Mouse (Mus musculus) intestine, postnatal 0 days (tissue): ENCODE results near the gene Epha10. TPM values are rescaled to one million over a fixed set of nuclear protein-coding genes. Genes with fewer than 3 reads are reported as not detected.
"Not testable (repeated sequence)": the region's sequence is repeated elsewhere in the genome, so short reads cannot be mapped to it uniquely, and the experiment has no call there.

ENCODE experiments used
- ATAC-seq: fragments of 200-750 bp; cut with Nextera tagmentation; 2 replicates; pipeline ENCODE4 v1.8.0; 2017; ENCODE audit warnings: mild to moderate bottlenecking, moderate TSS enrichment, moderate library complexity
- H3K27ac ChIP-seq: fragments of 300-500 bp; sonication (generic); 2 replicates; pipeline ENCODE4 v1.5.1; 2014; ENCODE audit warnings: mild to moderate bottlenecking, low read depth, low read length, moderate library complexity
- H3K27me3 ChIP-seq: fragments of 300-500 bp; sonication (generic); replicated peaks from 2 replicates; pipeline ENCODE4 v1.6.1; 2014; ENCODE audit warnings: low read length, mixed read lengths; ENCODE audit not compliant: control insufficient read depth, insufficient read depth
- H3K36me3 ChIP-seq: fragments of 300-500 bp; sonication (generic); 2 replicates; pipeline ENCODE4 v1.6.1; 2014; ENCODE audit warnings: mild to moderate bottlenecking, moderate library complexity; ENCODE audit not compliant: control insufficient read depth, insufficient read depth
- H3K4me1 ChIP-seq: fragments of 300-500 bp; sonication (generic); replicated peaks from 2 replicates; pipeline ENCODE4 v1.6.1; 2014; ENCODE audit warnings: antibody characterized with exemption, low read length, mixed read lengths; ENCODE audit not compliant: control insufficient read depth, insufficient read depth
- H3K4me2 ChIP-seq: fragments of 300-500 bp; sonication (generic); replicated peaks from 2 replicates; pipeline ENCODE4 v1.6.1; 2014; ENCODE audit warnings: low read depth, mild to moderate bottlenecking, moderate library complexity
- H3K4me3 ChIP-seq: fragments of 300-500 bp; sonication (generic); 2 replicates; pipeline ENCODE4 v1.5.1; 2014; ENCODE audit warnings: low read depth, low read length
- H3K9ac ChIP-seq: fragments of 300-500 bp; sonication (generic); 2 replicates; pipeline ENCODE4 v1.6.1; 2014; ENCODE audit warnings: mild to moderate bottlenecking, low read depth, low read length
- H3K9me3 ChIP-seq: fragments of 300-500 bp; sonication (generic); 2 replicates; pipeline ENCODE4 v1.6.1; 2016; ENCODE audit warnings: mixed run types; ENCODE audit not compliant: control insufficient read depth
- CTCF ChIP-seq: sonication (generic); IDR thresholded peaks from 2 replicates; pipeline ENCODE4 v1.5.1; 2016; ENCODE audit warnings: low read depth, mild to moderate bottlenecking, control low read depth, antibody characterized with exemption, moderate library complexity
- WGBS: fragments of 180-500 bp; shearing (Covaris S2); extraction: QIAGEN DNeasy Blood & Tissue Kit; methylation state at CpG from one replicate; pipeline ENCODE4 v1.1.7; 2014; 5-methylcytosine and 5-hydroxymethylcytosine counted together
- polyA plus RNA-seq: library from polyadenylated mRNA; unstranded; fragments of >200 nt; fragmentation: Nextera tagmentation; extraction: Ambion mirVana; gene quantifications from 2 replicates; pipeline ENCODE4 v1.2.1, GENCODE M21; 2015

Gene Epha10
- polyA plus RNA-seq, 1 experiment from 2014 or later = 0.03 TPM

- 0 out of 2 replicates have a peak, but pooled peaks cover 2% of the 10 kb centered on the region for H3K27me3 ChIP-seq
- H3K27ac ChIP-seq = no peak overlapping the region
- no peaks in the 10 kb centered on the region for H3K4me1 ChIP-seq
- no peaks in the 10 kb centered on the region for H3K36me3 ChIP-seq
- TF ChIP-seq CTCF = no peak
- no peaks in the 10 kb centered on the region for H3K9me3 ChIP-seq
- no peak for ATAC-seq
- H3K4me3 ChIP-seq = no peak overlapping the region
- H3K9ac ChIP-seq = no peak overlapping the region
- 0 out of 2 replicates have a peak overlapping the region, but pooled peaks have one; percentile 2 for H3K4me2 ChIP-seq
- WGBS = 12% methylated on average over 21 of the region's 21 CpGs
These were observed 25.5 kb downstream of the Epha10 start for GRCm38 (mm10) chr4:124905971-124906822.

GRCm38 (mm10) chr4:124928102-124928501, 47.4 kb downstream of the Epha10 start:
- Histone ChIP-seq H3K9ac (no peak overlapping the region), H3K4me1 (no peaks in the 10 kb centered on the region), H3K27me3 (no peaks in the 10 kb centered on the region), H3K4me2 (no peak overlapping the region), H3K36me3 (peaks cover 71% of the 10 kb centered on the region), H3K27ac (no peak overlapping the region), H3K9me3 (no peaks in the 10 kb centered on the region), H3K4me3 (no peak overlapping the region)
- ATAC-seq = no peak
- TF ChIP-seq CTCF = no peak
- WGBS = 91% methylated on average over 5 of the region's 5 CpGs

- H3K9me3 ChIP-seq = no peaks in the 10 kb centered on the region
- under 1% methylated on average over 52 of the region's 52 CpGs for WGBS
- TF ChIP-seq CTCF = no peak
- peaks cover 7% of the 10 kb centered on the region; the same call in 1 of the 2 replicates for H3K36me3 ChIP-seq
- H3K4me2 ChIP-seq = peak within 1 kb of the TSS; percentile 90
- ATAC-seq = peak; percentile 99
- H3K9ac ChIP-seq = peak within 1 kb of the TSS; percentile 72
- no peaks in the 10 kb centered on the region for H3K27me3 ChIP-seq
- H3K4me1 ChIP-seq = no peaks in the 10 kb centered on the region; the same call in 1 of the 2 replicates
- H3K27ac ChIP-seq = peak within 1 kb of the TSS; percentile 60; the same call in 1 of the 2 replicates
- H3K4me3 ChIP-seq = peak within 1 kb of the TSS; percentile 83
These were observed 56.1 kb downstream of the Epha10 start, which contains the start of gene 9930104L06Rik for GRCm38 (mm10) chr4:124936613-124937471. TSS of gene 9930104L06Rik (plus strand) at chr4:124937048.

GRCm38 (mm10) chr4:124939211-124939610, 58.5 kb downstream of the Epha10 start, which contains the start of gene Cdca8:
TSS of gene Cdca8 (minus strand) at chr4:124939311.
- peaks cover 18% of the 10 kb centered on the region; the same call in 1 of the 2 replicates for H3K36me3 ChIP-seq
- not testable (repeated sequence) for H3K4me1 ChIP-seq, ATAC-seq, H3K4me3 ChIP-seq, H3K27ac ChIP-seq, H3K9ac ChIP-seq, H3K27me3 ChIP-seq, H3K9me3 ChIP-seq, H3K4me2 ChIP-seq
- 87% methylated on average over 3 of the region's 4 CpGs for WGBS

- WGBS = 5% methylated on average over 4 of the region's 4 CpGs
- no peak overlapping the region for H3K9ac ChIP-seq
- H3K36me3 ChIP-seq = peaks cover 18% of the 10 kb centered on the region; the same call in 1 of the 2 replicates
- peak; percentile 36; the same call in 1 of the 2 replicates for ATAC-seq
- H3K9me3 ChIP-seq = no peaks in the 10 kb centered on the region
- H3K27me3 ChIP-seq = no peaks in the 10 kb centered on the region
- TF ChIP-seq CTCF = peak; percentile 96
- H3K27ac ChIP-seq = no peak overlapping the region
- H3K4me2 ChIP-seq = no peak overlapping the region
- H3K4me1 ChIP-seq = no peaks in the 10 kb centered on the region
- no peak overlapping the region for H3K4me3 ChIP-seq
These were observed 62.3 kb downstream of the Epha10 start for GRCm38 (mm10) chr4:124943022-124943421.

GRCm38 (mm10) chr4:124943781-124944180, 63.1 kb downstream of the Epha10 start:
- no peaks in the 10 kb centered on the region for H3K9me3 ChIP-seq
- H3K27me3 ChIP-seq = no peaks in the 10 kb centered on the region
- ATAC-seq = no peak
- TF ChIP-seq CTCF = no peak
- peaks cover 18% of the 10 kb centered on the region; the same call in 1 of the 2 replicates for H3K36me3 ChIP-seq
- H3K4me1 ChIP-seq = no peaks in the 10 kb centered on the region
- no peak overlapping the region for H3K27ac ChIP-seq
- no peak overlapping the region for H3K9ac ChIP-seq
- no peak overlapping the region for H3K4me3 ChIP-seq
- H3K4me2 ChIP-seq = no peak overlapping the region
- WGBS = 89% methylated on average over 5 of the region's 5 CpGs
